Mouse (Mus musculus) embryonic fibroblast, embryonic 13.5 days (primary cell): ENCODE data around the gene Gapvd1.

Experiments
- CTCF ChIP-seq: IDR thresholded peaks from 2 replicates; pipeline ENCODE4 v1.5.1; 2011; ENCODE audit warnings: mild to moderate bottlenecking, control low read depth, low read length, moderate library complexity, borderline replicate concordance; ENCODE audit not compliant: insufficient read depth
- POLR2A ChIP-seq: IDR thresholded peaks from 2 replicates; pipeline ENCODE4 v1.6.1; 2011; ENCODE audit warnings: low read depth, mild to moderate bottlenecking, control low read depth, low read length, moderate library complexity

GRCm38 (mm10) chr2:34757341-34757740 is 2.3 kb upstream of the Gapvd1 start:
- TF ChIP-seq CTCF (no peak), POLR2A (no peak)
